Mouse (Mus musculus) forebrain, embryonic 14.5 days (tissue): ENCODE data around the gene Mtmr1. TPM values are rescaled to one million over a fixed set of nuclear protein-coding genes. Genes with fewer than 3 reads are reported as not detected.

Source experiments
- ATAC-seq: fragments of 200-750 bp; cut with Nextera tagmentation; 2 replicates; pipeline ENCODE4 v1.8.0; 2017; ENCODE audit warnings: mild to moderate bottlenecking, moderate library complexity
- DNase-seq: peaks from one replicate; pipeline ENCODE4 v3.0.0-alpha.2; 2015; ENCODE audit warnings: low spot score
- H3K27ac ChIP-seq: fragments of 300-500 bp; sonication (generic); 2 replicates; pipeline ENCODE4 v1.5.1; 2014; ENCODE audit warnings: low read depth, mild to moderate bottlenecking, control low read depth, low read length, moderate library complexity
- H3K27me3 ChIP-seq: fragments of 300-500 bp; sonication (generic); replicated peaks from 2 replicates; pipeline ENCODE4 v1.6.1; 2014; ENCODE audit warnings: low read length, control low read depth, mixed read lengths; ENCODE audit not compliant: control insufficient read depth, insufficient read depth
- H3K36me3 ChIP-seq: fragments of 300-500 bp; sonication (generic); 2 replicates; pipeline ENCODE4 v1.6.1; 2014; ENCODE audit warnings: low read length, control low read depth; ENCODE audit not compliant: control insufficient read depth, insufficient read depth
- H3K4me1 ChIP-seq: fragments of 300-500 bp; sonication (generic); 2 replicates; pipeline ENCODE4 v1.6.1; 2014; ENCODE audit warnings: antibody characterized with exemption, low read length, control low read depth; ENCODE audit not compliant: control insufficient read depth, insufficient read depth
- H3K4me2 ChIP-seq: fragments of 300-500 bp; sonication (generic); 2 replicates; pipeline ENCODE4 v1.6.1; 2014; ENCODE audit warnings: mild to moderate bottlenecking, control low read depth, low read length
- H3K4me3 ChIP-seq: fragments of 300-500 bp; sonication (generic); 2 replicates; pipeline ENCODE4 v1.5.1; 2014; ENCODE audit warnings: low read depth, low read length, control low read depth
- H3K9ac ChIP-seq: fragments of 300-500 bp; sonication (generic); 2 replicates; pipeline ENCODE4 v1.6.1; 2014; ENCODE audit warnings: mild to moderate bottlenecking, low read length, control low read depth, moderate library complexity
- H3K9me3 ChIP-seq: fragments of 300-500 bp; sonication (generic); replicated peaks from 2 replicates; pipeline ENCODE4 v1.6.1; 2016; ENCODE audit warnings: low read length, control low read depth, mixed read lengths; ENCODE audit not compliant: control insufficient read depth
- WGBS: fragments of 180-500 bp; shearing (Covaris S2); extraction: QIAGEN DNeasy Blood & Tissue Kit; methylation state at CpG from one replicate; pipeline ENCODE4 v1.1.7; 2014; 5-methylcytosine and 5-hydroxymethylcytosine counted together
- polyA plus RNA-seq: library from polyadenylated mRNA; unstranded; fragments of >200 nt; fragmentation: Nextera tagmentation; extraction: Ambion mirVana; gene quantifications from 2 replicates; pipeline ENCODE4 v1.2.1, GENCODE M21; 2014

Gene Mtmr1
- polyA plus RNA-seq, 1 experiment from 2014 or later, result 19.7 TPM

DNA sequence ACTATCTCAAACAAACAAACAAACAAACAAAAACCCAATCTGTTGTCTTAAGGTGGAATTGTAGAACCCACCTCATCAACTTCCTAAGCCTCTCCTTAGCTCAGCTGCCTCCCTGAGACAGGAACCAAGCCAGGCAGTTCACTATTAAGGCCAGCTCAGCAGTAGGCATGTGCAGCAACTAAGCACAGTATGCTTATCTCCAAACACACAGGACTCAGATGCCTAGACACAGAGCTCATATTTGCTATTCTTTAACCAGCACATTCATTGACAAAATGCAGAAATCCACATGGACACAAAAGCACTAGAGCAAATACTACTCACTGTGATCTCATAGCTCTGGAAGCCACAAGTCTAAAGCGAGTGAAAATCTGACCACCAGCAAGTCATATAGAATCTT is 100.9 kb downstream of the Mtmr1 start:
- 79% methylated on average over 1 of the region's 1 CpGs for WGBS
- no peaks in the 10 kb centered on the region for H3K27me3 ChIP-seq
- no peaks in the 10 kb centered on the region for H3K4me1 ChIP-seq
- H3K4me3 ChIP-seq, result no peak overlapping the region
- no peaks in the 10 kb centered on the region for H3K36me3 ChIP-seq
- DNase-seq (no peak), ATAC-seq (no peak)
- H3K27ac ChIP-seq, result no peak overlapping the region
- H3K9ac ChIP-seq, result no peak overlapping the region
- H3K9me3 ChIP-seq, result no peaks in the 10 kb centered on the region
- H3K4me2 ChIP-seq, result no peak overlapping the region

DNA sequence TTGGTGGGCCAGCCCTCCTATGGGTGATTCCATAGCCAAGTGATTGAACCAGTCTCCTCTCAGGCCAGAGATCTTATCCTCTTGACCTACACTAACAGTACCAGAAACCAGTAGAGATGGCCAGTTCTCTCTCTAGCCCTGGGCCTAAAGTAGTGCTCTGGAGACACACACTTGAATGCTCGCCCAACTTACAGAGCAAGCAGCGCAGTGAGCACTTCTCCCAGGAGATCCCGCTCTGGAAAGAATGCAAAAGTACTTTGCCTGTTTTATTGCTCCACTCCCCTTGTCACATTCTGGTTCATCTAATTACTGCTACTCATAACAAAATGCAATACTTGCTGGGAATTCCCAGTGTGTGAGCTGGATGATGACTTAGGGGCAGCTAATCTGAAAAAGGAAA is 102.9 kb downstream of the Mtmr1 start:
- no peaks in the 10 kb centered on the region for H3K27me3 ChIP-seq
- H3K4me3 ChIP-seq, result no peak overlapping the region
- no peaks in the 10 kb centered on the region for H3K4me1 ChIP-seq
- H3K36me3 ChIP-seq, result no peaks in the 10 kb centered on the region
- DNase-seq (no peak), ATAC-seq (no peak)
- no peak overlapping the region for H3K4me2 ChIP-seq
- H3K9ac ChIP-seq, result no peak overlapping the region
- H3K27ac ChIP-seq, result no peak overlapping the region
- WGBS, result 92% methylated on average over 3 of the region's 3 CpGs
- no peaks in the 10 kb centered on the region for H3K9me3 ChIP-seq

Other genes starting within 250 kb of the Mtmr1 start
- gene Mtm1, start 154.0 kb upstream of the Mtmr1 start, polyA plus RNA-seq, result 4.5 and 4.6 TPM in 2 replicates
- gene Cd99l2, start 128.1 kb downstream of the Mtmr1 start, polyA plus RNA-seq, result 48.8 and 50.2 TPM in 2 replicates
- gene Hmgb3, start 191.2 kb downstream of the Mtmr1 start, polyA plus RNA-seq, result 341 and 358 TPM in 2 replicates